Mouse (Mus musculus) CH12.LX (cell line): ENCODE measurements at regions not wholly inside any gene's neighbourhood (a gene's known extent, or its start where the extent isn't known, plus 50 kb on each side); places are given as distances from the start of the nearest gene placed in this dataset.

Experiments
- DNase-seq: peaks from one replicate; pipeline ENCODE4 v3.0.0-alpha.2; 2013; ENCODE audit errors: extremely low read depth
- H3K27ac ChIP-seq: 2 replicates; pipeline ENCODE4 v1.5.1; 2012; ENCODE audit warnings: low read depth, mild to moderate bottlenecking, control low read depth, moderate library complexity; ENCODE audit not compliant: insufficient read depth
- H3K27me3 ChIP-seq: replicated peaks from 2 replicates; pipeline ENCODE3; 2012; ENCODE audit warnings: inconsistent platforms
- H3K36me3 ChIP-seq, 2 experiments: replicated peaks in 1 of 2; 2 replicates each; pipeline versions ENCODE3 to v1.6.1; 2012; ENCODE audit warnings: inconsistent platforms in 1 of 2, low read length in 1 of 2, mild to moderate bottlenecking in 1 of 2, mixed read lengths in 1 of 2, moderate library complexity in 1 of 2; ENCODE audit not compliant: control insufficient read depth in 1 of 2, insufficient read depth in 1 of 2
- H3K4me1 ChIP-seq, 2 experiments: 2 replicates each; pipeline ENCODE4 v1.6.1; 2012; ENCODE audit warnings: inconsistent platforms in 1 of 2, moderate library complexity in 1 of 2; ENCODE audit not compliant: insufficient read depth in 2 of 2, control insufficient read depth in 1 of 2
- H3K4me2 ChIP-seq: 2 replicates; pipeline ENCODE4 v1.6.1; 2012; ENCODE audit warnings: low read depth, mild to moderate bottlenecking, control low read depth; ENCODE audit not compliant: poor library complexity, insufficient read depth, severe bottlenecking
- H3K4me3 ChIP-seq, 3 experiments: fragments of 150-350 bp in 1 of 3; sonication (generic) in 1 of 3; replicated peaks in 1 of 3; 2 replicates each; pipeline versions ENCODE3 to v1.5.1; 2011 to 2012; ENCODE audit warnings: low read depth in 2 of 3, low read length in 2 of 3, mild to moderate bottlenecking in 2 of 3, moderate library complexity in 2 of 3, control low read depth in 1 of 3, improper control_type of control experiment in 1 of 3, inconsistent platforms in 1 of 3, mixed read lengths in 1 of 3; ENCODE audit not compliant: poor library complexity in 1 of 3
- H3K79me2 ChIP-seq: replicated peaks from 2 replicates; pipeline ENCODE4 v1.6.1; 2012; ENCODE audit warnings: mild to moderate bottlenecking, moderate library complexity; ENCODE audit not compliant: control insufficient read depth, poor library complexity, insufficient read depth, severe bottlenecking; ENCODE audit errors: extremely low read depth
- H3K9ac ChIP-seq: 2 replicates; pipeline ENCODE4 v1.6.1; 2012; ENCODE audit warnings: low read depth, mild to moderate bottlenecking, control low read depth, moderate library complexity; ENCODE audit not compliant: insufficient read depth
- H3K9me3 ChIP-seq: replicated peaks from 2 replicates; pipeline ENCODE3; 2012; ENCODE audit warnings: low read length, inconsistent platforms, mixed read lengths
- CHD1 ChIP-seq: IDR thresholded peaks from 2 replicates; pipeline ENCODE4 v1.6.1; 2012; ENCODE audit warnings: low read depth, low read length, improper control_type of control experiment, inconsistent platforms
- CHD2 ChIP-seq: IDR thresholded peaks from 2 replicates; pipeline ENCODE4 v1.6.1; 2011; ENCODE audit warnings: low read length, improper control_type of control experiment
- E2F4 ChIP-seq: IDR thresholded peaks from 2 replicates; pipeline ENCODE4 v1.6.1; 2011; ENCODE audit warnings: low read depth, low read length, improper control_type of control experiment; ENCODE audit not compliant: insufficient replicate concordance
- ELF1 ChIP-seq: IDR thresholded peaks from 2 replicates; pipeline ENCODE4 v1.6.1; 2014; ENCODE audit warnings: low read depth, mild to moderate bottlenecking, inconsistent platforms, low read length, improper control_type of control experiment
- EP300 ChIP-seq: IDR thresholded peaks from 2 replicates; pipeline ENCODE4 v1.6.1; 2011; ENCODE audit warnings: low read length, improper control_type of control experiment
- ETS1 ChIP-seq: conservative IDR thresholded peaks from 2 replicates; pipeline ENCODE4 v1.6.1; 2012; ENCODE audit warnings: low read depth, mild to moderate bottlenecking, inconsistent platforms, low read length, improper control_type of control experiment, moderate library complexity
- GABPA ChIP-seq: IDR thresholded peaks from 2 replicates; pipeline ENCODE4 v1.6.1; 2012; ENCODE audit warnings: low read depth, low read length, improper control_type of control experiment, inconsistent platforms; ENCODE audit not compliant: insufficient replicate concordance
- IRF4 ChIP-seq: IDR thresholded peaks from 2 replicates; pipeline ENCODE4 v1.6.1; 2014; ENCODE audit warnings: low read depth, mild to moderate bottlenecking, inconsistent platforms, low read length, improper control_type of control experiment
- JUN ChIP-seq: IDR thresholded peaks from 2 replicates; pipeline ENCODE4 v1.6.1; 2011; ENCODE audit warnings: low read depth, mild to moderate bottlenecking, low read length, improper control_type of control experiment, moderate library complexity; ENCODE audit not compliant: insufficient read depth
- JUND ChIP-seq: conservative IDR thresholded peaks from 2 replicates; pipeline ENCODE4 v1.6.1; 2011; ENCODE audit warnings: low read depth, low read length, improper control_type of control experiment
- KAT2A ChIP-seq: IDR thresholded peaks from 2 replicates; pipeline ENCODE4 v1.6.1; 2012; ENCODE audit warnings: low read length, improper control_type of control experiment, inconsistent platforms; ENCODE audit not compliant: insufficient replicate concordance
- MAFK ChIP-seq: IDR thresholded peaks from 2 replicates; pipeline ENCODE4 v1.6.1; 2011; ENCODE audit warnings: low read length, improper control_type of control experiment; ENCODE audit not compliant: insufficient replicate concordance
- MAZ ChIP-seq: IDR thresholded peaks from 2 replicates; pipeline ENCODE4 v1.6.1; 2012; ENCODE audit warnings: low read depth, mild to moderate bottlenecking, inconsistent platforms, low read length, improper control_type of control experiment, moderate library complexity
- MXI1 ChIP-seq: IDR thresholded peaks from 2 replicates; pipeline ENCODE4 v1.6.1; 2011; ENCODE audit warnings: mild to moderate bottlenecking, low read depth, low read length, improper control_type of control experiment
- MYC ChIP-seq: IDR thresholded peaks from 2 replicates; pipeline ENCODE4 v1.6.1; 2011; ENCODE audit warnings: low read depth, mild to moderate bottlenecking, improper control_type of control experiment, low read length
- NELFE ChIP-seq: IDR thresholded peaks from 2 replicates; pipeline ENCODE4 v1.6.1; 2011; ENCODE audit warnings: low read depth, low read length, improper control_type of control experiment
- NRF1 ChIP-seq: IDR thresholded peaks from 2 replicates; pipeline ENCODE4 v1.6.1; 2014; ENCODE audit warnings: low read depth, mild to moderate bottlenecking, inconsistent platforms, low read length, improper control_type of control experiment, moderate library complexity
- PAX5 ChIP-seq: IDR thresholded peaks from 2 replicates; pipeline ENCODE4 v1.6.1; 2012; ENCODE audit warnings: low read length, inconsistent platforms, mixed read lengths
- POLR2A ChIP-seq: IDR thresholded peaks from 2 replicates; pipeline ENCODE4 v1.6.1; 2011; ENCODE audit warnings: low read depth, mild to moderate bottlenecking, improper control_type of control experiment, low read length
- POLR2AphosphoS2 ChIP-seq: IDR thresholded peaks from 2 replicates; pipeline ENCODE4 v1.6.1; 2011; ENCODE audit warnings: low read depth, low read length, improper control_type of control experiment
- RAD21 ChIP-seq: IDR thresholded peaks from 2 replicates; pipeline ENCODE4 v1.6.1; 2011; ENCODE audit warnings: low read depth, mild to moderate bottlenecking, low read length, improper control_type of control experiment, moderate library complexity
- SMC3 ChIP-seq: IDR thresholded peaks from 2 replicates; pipeline ENCODE4 v1.6.1; 2011; ENCODE audit warnings: low read depth, low read length, improper control_type of control experiment
- TCF12 ChIP-seq: IDR thresholded peaks from 2 replicates; pipeline ENCODE4 v1.6.1; 2014; ENCODE audit warnings: low read depth, mild to moderate bottlenecking, inconsistent platforms, low read length, improper control_type of control experiment
- USF2 ChIP-seq: conservative IDR thresholded peaks from 2 replicates; pipeline ENCODE4 v1.6.1; 2011; ENCODE audit warnings: low read depth, low read length, improper control_type of control experiment
- ZKSCAN1 ChIP-seq: IDR thresholded peaks from 2 replicates; pipeline ENCODE4 v1.6.1; 2012; ENCODE audit warnings: low read depth, inconsistent platforms, low read length, improper control_type of control experiment, borderline replicate concordance
- ZMIZ1 ChIP-seq: IDR thresholded peaks from 2 replicates; pipeline ENCODE4 v1.6.1; 2012; ENCODE audit warnings: low read depth, mild to moderate bottlenecking, inconsistent platforms, low read length, improper control_type of control experiment
- dilution Hi-C: fragments of 300-500 bp; cut with MboI; formaldehyde crosslinking; loops from 2 replicates; pipeline ENCODE4 v1.14.3; 2020; ENCODE audit warnings: low sequenced_read_pairs; ENCODE audit not compliant: extremely low pct_unique_long_range_greater_than_20kb, extremely low pct_ligation_motif_present
- in situ Hi-C: fragments of 300-500 bp; cut with MboI; formaldehyde crosslinking; loops from 3 replicates; pipeline ENCODE4 v1.14.3; 2019; ENCODE audit warnings: low sequenced_read_pairs, low pct_ligation_motif_present, low pct_unique_long_range_greater_than_20kb, mixed read lengths

- DNase-seq: no peak
- H3K9me3 ChIP-seq: no peaks in the 10 kb centered on the region
- H3K79me2 ChIP-seq: no peaks in the 10 kb centered on the region
- TF ChIP-seq USF2: no peak
- TF ChIP-seq JUND: no peak
- TF ChIP-seq ZMIZ1: no peak
- no peak for TF ChIP-seq MAFK
- TF ChIP-seq ZKSCAN1: no peak
- no peak for TF ChIP-seq MXI1
- no peaks in the 10 kb centered on the region for H3K36me3 ChIP-seq
- no peak overlapping the region for H3K9ac ChIP-seq
- H3K27me3 ChIP-seq: no peaks in the 10 kb centered on the region
- dilution Hi-C loops: no loop called here
- no peak overlapping the region for H3K4me3 ChIP-seq
- H3K4me2 ChIP-seq: no peak overlapping the region
- H3K27ac ChIP-seq: no peak overlapping the region
- no peaks in the 10 kb centered on the region for H3K4me1 ChIP-seq
- in situ Hi-C loops: no loop called here
These were observed 175.8 kb upstream of the P2ry1 start for GRCm38 (mm10) chr3:60826759-60827158.

GRCm38 (mm10) chr3:60832385-60832784 is 170.2 kb upstream of the P2ry1 start:
- dilution Hi-C loops: no loop called here
- TF ChIP-seq KAT2A: no peak
- TF ChIP-seq MAZ: no peak
- no peak for TF ChIP-seq ZKSCAN1
- no peak for TF ChIP-seq CHD2
- TF ChIP-seq SMC3: no peak
- no peak for TF ChIP-seq NRF1
- TF ChIP-seq NELFE: no peak
- no peak for TF ChIP-seq MYC
- no peak for TF ChIP-seq RAD21
- no peak for TF ChIP-seq GABPA

GRCm38 (mm10) chr3:60841895-60842294 is 160.7 kb upstream of the P2ry1 start:
- H3K4me2 ChIP-seq: no peak overlapping the region
- H3K27me3 ChIP-seq: no peaks in the 10 kb centered on the region
- H3K4me1 ChIP-seq: no peaks in the 10 kb centered on the region
- DNase-seq: no peak
- no peak overlapping the region for H3K27ac ChIP-seq
- no peaks in the 10 kb centered on the region for H3K9me3 ChIP-seq
- H3K4me3 ChIP-seq: no peak overlapping the region
- dilution Hi-C loops: no loop called here
- no peaks in the 10 kb centered on the region for H3K36me3 ChIP-seq
- H3K79me2 ChIP-seq: no peaks in the 10 kb centered on the region
- no peak for TF ChIP-seq POLR2A
- no peak for TF ChIP-seq IRF4
- TF ChIP-seq ELF1: no peak
- no peak for TF ChIP-seq ETS1
- TF ChIP-seq E2F4: no peak
- no peak for TF ChIP-seq SMC3
- TF ChIP-seq ZKSCAN1: no peak
- TF ChIP-seq NRF1: no peak
- TF ChIP-seq TCF12: no peak
- no peak for TF ChIP-seq MAFK
- no peak for TF ChIP-seq CHD2
- no peak for TF ChIP-seq CHD1
- TF ChIP-seq GABPA: no peak
- no peak for TF ChIP-seq EP300
- no peak for TF ChIP-seq USF2
- no peak for TF ChIP-seq JUN
- no peak for TF ChIP-seq PAX5
- no peak for TF ChIP-seq POLR2AphosphoS2
- H3K9ac ChIP-seq: no peak overlapping the region
- in situ Hi-C loops: no loop called here

More at GRCm38 (mm10) chr3:60832385-60832784, 170.2 kb upstream of the P2ry1 start:
- H3K4me3 ChIP-seq: no peak overlapping the region
- H3K27me3 ChIP-seq: no peaks in the 10 kb centered on the region
- H3K4me2 ChIP-seq: no peak overlapping the region
- H3K36me3 ChIP-seq: no peaks in the 10 kb centered on the region
- H3K27ac ChIP-seq: no peak overlapping the region
- H3K4me1 ChIP-seq: no peaks in the 10 kb centered on the region
- no peak for DNase-seq
- in situ Hi-C loops: no loop called here
- H3K9me3 ChIP-seq: no peaks in the 10 kb centered on the region
- no peak overlapping the region for H3K9ac ChIP-seq
- no peaks in the 10 kb centered on the region for H3K79me2 ChIP-seq
